In genomic region chr3:127552434-127552972, GRCm38 (mm10) we compare ENCODE assay signal across 8 mouse cellular contexts. TPM values are rescaled to one million over a fixed set of nuclear protein-coding genes. Genes with fewer than 3 reads are reported as not detected.
A peak's percentile ranks its signal among the peaks of the same experiment; 100 is the strongest.
DNase-seq lines count a peak whose midpoint lies in the region; ATAC-seq and TF ChIP-seq lines count a peak whose summit lies in the region.

No protein-coding gene starts in this region.

- no peak for ATAC-seq in forebrain, embryonic 15.5 days (replicated peaks)
- ATAC-seq in limb, embryonic 13.5 days (ENCODE audit: low FRiP score, low read depth): no peak
- ATAC-seq in neural tube, embryonic 12.5 days (ENCODE audit: low FRiP score, low read depth): no peak
- no peak; the same call in 1 of the 2 replicates for ATAC-seq in frontal cortex, adult (ENCODE audit: low TSS enrichment)

- H3K9ac ChIP-seq in forebrain, embryonic 15.5 days (replicated peaks): peak overlapping the region; percentile 68
- peak overlapping the region; percentile 76 for H3K9ac ChIP-seq in limb, embryonic 13.5 days
- H3K9ac ChIP-seq in neural tube, embryonic 12.5 days: peak overlapping the region; percentile 68

- peaks cover 15% of the 10 kb centered on the region for H3K36me3 ChIP-seq in C2C12 (ENCODE audit: control insufficient read depth, insufficient read depth)
- no peaks in the 10 kb centered on the region for H3K36me3 ChIP-seq in forebrain, embryonic 15.5 days
- H3K36me3 ChIP-seq in limb, embryonic 13.5 days: peaks cover 18% of the 10 kb centered on the region
- H3K36me3 ChIP-seq in neural tube, embryonic 12.5 days: peaks cover 11% of the 10 kb centered on the region

- no peaks in the 10 kb centered on the region for H3K9me3 ChIP-seq in forebrain, embryonic 15.5 days
- no peaks in the 10 kb centered on the region for H3K9me3 ChIP-seq in limb, embryonic 13.5 days
- H3K9me3 ChIP-seq in neural tube, embryonic 12.5 days: no peaks in the 10 kb centered on the region

- peak overlapping the region; percentile 93 for H3K4me3 ChIP-seq in C2C12 (ENCODE audit: insufficient read depth, poor library complexity, severe bottlenecking)
- peak overlapping the region; percentile 86 for H3K4me3 ChIP-seq in forebrain, embryonic 15.5 days
- peak overlapping the region; percentile 84 for H3K4me3 ChIP-seq in limb, embryonic 13.5 days
- H3K4me3 ChIP-seq in neural tube, embryonic 12.5 days: peak overlapping the region; percentile 68

- H3K79me2 ChIP-seq in C2C12 (ENCODE audit: control insufficient read depth, insufficient read depth): peaks cover 50% of the 10 kb centered on the region

- H3ac ChIP-seq in C2C12 (ENCODE audit: control insufficient read depth, insufficient read length, low read depth): no peak overlapping the region

- peak overlapping the region; percentile 96 for H3K27ac ChIP-seq in forebrain, embryonic 15.5 days (replicated peaks)
- H3K27ac ChIP-seq in limb, embryonic 13.5 days: peak overlapping the region; percentile 61
- H3K27ac ChIP-seq in neural tube, embryonic 12.5 days: peak overlapping the region; percentile 80; the same call in 1 of the 2 replicates

- DNase-seq in adrenal gland, postnatal 10 days: peak; percentile 19
- no peak for DNase-seq in adrenal gland, postnatal 25 days
- no peak for DNase-seq in left cerebral cortex, adult 9 months (ENCODE audit: low spot score in 2 of 2)

- peak overlapping the region; percentile 52 for H3K4me2 ChIP-seq in forebrain, embryonic 15.5 days (replicated peaks)
- H3K4me2 ChIP-seq in limb, embryonic 13.5 days (replicated peaks): peak overlapping the region; percentile 64
- peak overlapping the region; percentile 59 for H3K4me2 ChIP-seq in neural tube, embryonic 12.5 days (replicated peaks)

- WGBS in forebrain, embryonic 15.5 days: 6% methylated on average over 12 of the region's 13 CpGs
- 9% methylated on average over 9 of the region's 13 CpGs for WGBS in limb, embryonic 13.5 days
- WGBS in neural tube, embryonic 12.5 days: 9% methylated on average over 10 of the region's 13 CpGs

- no peaks in the 10 kb centered on the region for H3K27me3 ChIP-seq in C2C12 (ENCODE audit: control insufficient read depth, insufficient read depth, insufficient read length)
- no peaks in the 10 kb centered on the region for H3K27me3 ChIP-seq in forebrain, embryonic 15.5 days
- no peaks in the 10 kb centered on the region for H3K27me3 ChIP-seq in limb, embryonic 13.5 days
- H3K27me3 ChIP-seq in neural tube, embryonic 12.5 days (replicated peaks): no peaks in the 10 kb centered on the region

- peaks cover 23% of the 10 kb centered on the region for H3K4me1 ChIP-seq in forebrain, embryonic 15.5 days
- H3K4me1 ChIP-seq in limb, embryonic 13.5 days: peaks cover 19% of the 10 kb centered on the region
- peaks cover 6% of the 10 kb centered on the region for H3K4me1 ChIP-seq in neural tube, embryonic 12.5 days

- H3K79me3 ChIP-seq in C2C12 (ENCODE audit: low read depth): peaks cover 24% of the 10 kb centered on the region

- no peak for TF ChIP-seq CTCF in C2C12 (IDR thresholded peaks at IDR 0.05; ENCODE audit: control insufficient read depth, insufficient read depth, insufficient read length)

TF ChIP-seq in C2C12, 6 proteins besides CTCF, POLR2A, EP300 and RAD21:
- no peak for TF ChIP-seq CEBPB (IDR thresholded peaks at IDR 0.05; ENCODE audit: low read depth)

RNA-seq across cellular contexts. Expression of gene Larp7, which starts 0.6 kb away (rescaled TPM):
- total RNA-seq in adrenal gland, postnatal 10 days (2021): 10 to 100 TPM; 22.8 to 24.4 TPM
- 23.9 and 25.8 TPM in 2 replicates for total RNA-seq in adrenal gland, postnatal 25 days (2021)
- 17.4 TPM for polyA plus RNA-seq in C2C12 (2012; fragmentation: generic; extraction: Trizol)
- 33.9 and 37.9 TPM in 2 replicates for polyA plus RNA-seq in forebrain, embryonic 15.5 days (2015; fragmentation: Nextera tagmentation; extraction: Ambion mirVana)
- 66.2 and 67.5 TPM in 2 replicates for polyA plus RNA-seq in limb, embryonic 13.5 days (2015; fragmentation: Nextera tagmentation; extraction: Ambion mirVana)
- polyA plus RNA-seq in neural tube, embryonic 12.5 days (2016; fragmentation: Nextera tagmentation; extraction: Ambion mirVana): 46.4 and 47.2 TPM in 2 replicates

RNA-seq across cellular contexts. Expression of gene Zgrf1, which starts 0.8 kb away (rescaled TPM):
- 1 to 10 TPM; 2.7 to 4.8 TPM for total RNA-seq in adrenal gland, postnatal 10 days (2021)
- total RNA-seq in adrenal gland, postnatal 25 days (2021): 2.4 and 2.8 TPM in 2 replicates
- polyA plus RNA-seq in C2C12 (2012; fragmentation: generic; extraction: Trizol): 1.6 TPM
- 5.1 and 6.0 TPM in 2 replicates for polyA plus RNA-seq in forebrain, embryonic 15.5 days (2015; fragmentation: Nextera tagmentation; extraction: Ambion mirVana)
- 8.7 and 10.6 TPM in 2 replicates for polyA plus RNA-seq in limb, embryonic 13.5 days (2015; fragmentation: Nextera tagmentation; extraction: Ambion mirVana)
- polyA plus RNA-seq in neural tube, embryonic 12.5 days (2016; fragmentation: Nextera tagmentation; extraction: Ambion mirVana): 9.7 and 10.0 TPM in 2 replicates

RNA-seq across cellular contexts. Expression of gene Ank2, which starts 53.4 kb away (rescaled TPM):
- total RNA-seq in adrenal gland, postnatal 10 days (2021): 10 to 100 TPM; 56.9 to 95.8 TPM
- 57.0 and 61.8 TPM in 2 replicates for total RNA-seq in adrenal gland, postnatal 25 days (2021)
- polyA plus RNA-seq in C2C12 (2012; fragmentation: generic; extraction: Trizol): 3.5 TPM
- 158 and 159 TPM in 2 replicates for polyA plus RNA-seq in forebrain, embryonic 15.5 days (2015; fragmentation: Nextera tagmentation; extraction: Ambion mirVana)
- polyA plus RNA-seq in limb, embryonic 13.5 days (2015; fragmentation: Nextera tagmentation; extraction: Ambion mirVana): 28.2 and 32.4 TPM in 2 replicates
- polyA plus RNA-seq in neural tube, embryonic 12.5 days (2016; fragmentation: Nextera tagmentation; extraction: Ambion mirVana): 95.2 and 106 TPM in 2 replicates
